ENCODE assay signal across 26 mouse cellular contexts in the genomic region with DNA sequence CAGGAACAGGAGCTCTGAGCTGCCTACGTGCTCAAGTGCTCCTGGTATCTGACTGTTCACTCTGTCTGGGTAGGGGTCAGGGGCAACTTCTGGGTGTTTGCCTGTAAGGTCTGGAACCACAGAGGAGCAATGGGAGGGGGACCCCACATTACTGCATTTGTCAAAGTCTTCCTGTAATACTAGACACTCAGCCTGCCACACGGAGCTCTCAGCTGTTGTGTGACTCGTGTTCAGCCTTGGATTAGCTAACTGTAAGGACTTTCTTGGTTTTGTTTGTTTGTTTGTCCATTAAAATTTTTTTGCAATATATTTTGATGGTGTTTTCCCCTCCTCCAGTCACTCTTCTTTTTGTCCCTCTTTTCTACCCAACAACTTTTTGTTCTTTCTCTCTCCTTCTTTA.
"Had no signal": no experiment of that assay in that cellular context is flagged by ENCODE, and none has a peak within 500 bp of the region (broad histone marks: within the 10 kb centered on the region; RNA-seq: fewer than 3 reads in every experiment).

No protein-coding gene starts in this region.

- H3K27me3 ChIP-seq: heart, embryonic 12.5 days; hindbrain, embryonic 12.5 days; intestine, embryonic 15.5 days; limb, embryonic 13.5 days; liver, embryonic 13.5 days had no signal

- DNase-seq: gastrocnemius, adult 2 months; gastrocnemius, postnatal 10 days; gastrocnemius, postnatal 25 days; heart, adult 18-20 months; heart, postnatal 10 days; heart, postnatal 4 days; kidney, adult 18-20 months; kidney, adult 8-10 months; kidney, postnatal 10 days; kidney, postnatal 25 days; kidney, postnatal 4 days; layer of hippocampus, adult 9-11 months; layer of hippocampus, postnatal 36 days; left cerebral cortex, postnatal 4 days; liver; liver, embryonic 13.5 days had no signal

- H3K9me3 ChIP-seq: heart, embryonic 10.5 days; heart, embryonic 12.5 days; hindbrain, embryonic 12.5 days; intestine, embryonic 15.5 days; limb, embryonic 13.5 days; liver, embryonic 13.5 days had no signal

- H3K4me1 ChIP-seq: intestine, embryonic 15.5 days; limb, embryonic 13.5 days; liver, embryonic 13.5 days had no signal

- H3K36me3 ChIP-seq: heart, embryonic 10.5 days; heart, embryonic 12.5 days; hindbrain, embryonic 12.5 days; intestine, embryonic 15.5 days; limb, embryonic 13.5 days; liver, embryonic 13.5 days had no signal

- H3K9ac ChIP-seq: heart, embryonic 12.5 days; hindbrain, embryonic 12.5 days; hindbrain, embryonic 14.5 days; intestine, embryonic 15.5 days; limb, embryonic 13.5 days; liver, embryonic 13.5 days had no signal

- H3K4me3 ChIP-seq: gastrocnemius, adult 2 months; heart, embryonic 10.5 days; heart, embryonic 12.5 days; hindbrain, embryonic 12.5 days; intestine, embryonic 15.5 days; limb, embryonic 13.5 days; liver, embryonic 13.5 days had no signal

- H3K4me2 ChIP-seq: heart, embryonic 12.5 days; hindbrain, embryonic 12.5 days; hindbrain, embryonic 14.5 days; intestine, embryonic 15.5 days; limb, embryonic 13.5 days; liver, embryonic 11.5 days; liver, embryonic 13.5 days had no signal

- ATAC-seq: hindbrain, embryonic 16.5 days; inflammation-experienced regulatory T-cells, adult 6 months; intestine, embryonic 15.5 days; intestine, postnatal 0 days had no signal

- H3K27ac ChIP-seq: gastrocnemius, adult 2 months; heart, embryonic 10.5 days; hindbrain, embryonic 12.5 days; hindbrain, embryonic 14.5 days; intestine, embryonic 15.5 days; limb, embryonic 13.5 days; liver, embryonic 13.5 days had no signal
